15 mouse cellular contexts compared by ENCODE assay signal in genomic region chr13:63593469-63594050, GRCm38 (mm10). TPM values are rescaled to one million over a fixed set of nuclear protein-coding genes. Genes with fewer than 3 reads are reported as not detected.
DNase-seq lines count a peak whose midpoint lies in the region; ATAC-seq and TF ChIP-seq lines count a peak whose summit lies in the region.
"Had no signal": no experiment of that assay in that cellular context is flagged by ENCODE, and none has a peak within 500 bp of the region (broad histone marks: within the 10 kb centered on the region; RNA-seq: fewer than 3 reads in every experiment).

No protein-coding gene starts in this region.

- TF ChIP-seq CTCF in MEL (IDR thresholded peaks at IDR 0.05 in 2 of 3, conservative IDR thresholded peaks at IDR 0.05 in 1 of 3; ENCODE audit: control insufficient read depth in 1 of 3, insufficient read depth in 1 of 3, low read depth in 2 of 3, low read length in 3 of 3, poor library complexity in 1 of 3, severe bottlenecking in 1 of 3) = no peak
- no peak for TF ChIP-seq CTCF in gastrocnemius, adult 2 months (IDR thresholded peaks at IDR 0.05)

- 57% methylated on average over 13 of the region's 13 CpGs for WGBS in hindbrain, embryonic 10.5 days
- WGBS in hindbrain, embryonic 13.5 days = 55% methylated on average over 13 of the region's 13 CpGs

- H3K4me1 ChIP-seq in hindbrain, embryonic 10.5 days (replicated peaks) = peaks cover 20% of the 10 kb centered on the region
- 0 out of 2 replicates have a peak, but pooled peaks cover 5% of the 10 kb centered on the region for H3K4me1 ChIP-seq in hindbrain, embryonic 13.5 days (replicated peaks)
- H3K4me1 ChIP-seq in MEL (ENCODE audit: control insufficient read depth in 1 of 2, insufficient read depth in 2 of 2, low read length in 2 of 2) = no peaks in the 10 kb centered on the region
- H3K4me1 ChIP-seq: heart, embryonic 13.5 days had no signal

- no peaks in the 10 kb centered on the region for H3K79me2 ChIP-seq in MEL (ENCODE audit: control insufficient read depth, insufficient read depth, low read length, poor library complexity)

- TF ChIP-seq RAD21 in MEL (IDR thresholded peaks at IDR 0.05; ENCODE audit: low read depth, low read length) = no peak

- no peak overlapping the region for H3K9ac ChIP-seq in hindbrain, embryonic 13.5 days
- no peak overlapping the region for H3K9ac ChIP-seq in MEL (ENCODE audit: control insufficient read depth, low read depth, low read length, poor library complexity, severe bottlenecking)
- H3K9ac ChIP-seq: heart, embryonic 13.5 days had no signal

- no peak overlapping the region for H3K4me3 ChIP-seq in hindbrain, embryonic 10.5 days
- H3K4me3 ChIP-seq in hindbrain, embryonic 13.5 days = no peak overlapping the region
- H3K4me3 ChIP-seq in MEL (ENCODE audit: control insufficient read depth in 1 of 2, insufficient read depth in 1 of 2, low read depth in 2 of 2, low read length in 2 of 2) = no peak overlapping the region
- no peak overlapping the region for H3K4me3 ChIP-seq in gastrocnemius, adult 2 months
- H3K4me3 ChIP-seq: heart, embryonic 13.5 days; myocyte had no signal

- ATAC-seq in hindbrain, embryonic 13.5 days (ENCODE audit: low FRiP score) = no peak

- TF ChIP-seq POLR2A in MEL (IDR thresholded peaks at IDR 0.05; ENCODE audit: control insufficient read depth in 1 of 2, insufficient read depth in 1 of 2, low read depth in 1 of 2, low read length in 2 of 2, poor library complexity in 1 of 2) = no peak

- peak; percentile 27 for DNase-seq in hindbrain, embryonic 10.5 days (ENCODE audit: low spot score)
- DNase-seq in MEL (ENCODE audit: low read depth, low spot score) (no peak), adipocyte (ENCODE audit: low spot score) (no peak)
- peak; percentile 40 for DNase-seq in kidney, adult 18-20 months
- DNase-seq in kidney, postnatal 14 days = peak; percentile 63
- DNase-seq in gastrocnemius, adult 2 months = no peak
- DNase-seq: adrenal gland, adult 2 months; cerebellum, adult 2 months; heart, postnatal 4 days; liver; lung, adult 2 months; thymus, adult 2 months had no signal

- no peak for TF ChIP-seq EP300 in MEL (IDR thresholded peaks at IDR 0.05; ENCODE audit: low read depth in 1 of 2, low read length in 2 of 2)

- no peaks in the 10 kb centered on the region for H3K9me3 ChIP-seq in hindbrain, embryonic 10.5 days
- H3K9me3 ChIP-seq in hindbrain, embryonic 13.5 days = no peaks in the 10 kb centered on the region
- H3K9me3 ChIP-seq in MEL (replicated peaks; ENCODE audit: insufficient read depth, low read length) = no peaks in the 10 kb centered on the region
- H3K9me3 ChIP-seq: heart, embryonic 13.5 days had no signal

- H3K36me3 ChIP-seq in hindbrain, embryonic 10.5 days = no peaks in the 10 kb centered on the region
- H3K36me3 ChIP-seq in hindbrain, embryonic 13.5 days = no peaks in the 10 kb centered on the region
- H3K36me3 ChIP-seq in MEL (ENCODE audit: control insufficient read depth in 1 of 2, insufficient read depth in 2 of 2, low read length in 2 of 2) = no peaks in the 10 kb centered on the region
- H3K36me3 ChIP-seq: heart, embryonic 13.5 days had no signal

- peak overlapping the region; percentile 60 for H3K27ac ChIP-seq in hindbrain, embryonic 10.5 days
- H3K27ac ChIP-seq in hindbrain, embryonic 13.5 days = no peak overlapping the region
- H3K27ac ChIP-seq in MEL (ENCODE audit: control insufficient read depth, low read depth, low read length) = no peak overlapping the region
- no peak overlapping the region for H3K27ac ChIP-seq in gastrocnemius, adult 2 months
- H3K27ac ChIP-seq: heart, embryonic 13.5 days had no signal

- no peaks in the 10 kb centered on the region for H3K27me3 ChIP-seq in hindbrain, embryonic 10.5 days (ENCODE audit: insufficient read depth, poor library complexity, severe bottlenecking)
- 0 out of 2 replicates have a peak, but pooled peaks cover 3% of the 10 kb centered on the region for H3K27me3 ChIP-seq in hindbrain, embryonic 13.5 days
- peaks cover 5 to 12% of the 10 kb centered on the region in 2 experiments for H3K27me3 ChIP-seq in MEL (ENCODE audit: control insufficient read depth in 1 of 2, insufficient read depth in 2 of 2, low read length in 2 of 2)
- H3K27me3 ChIP-seq: heart, embryonic 13.5 days had no signal

- intact Hi-C loops in gastrocnemius, adult 2 months (cut with DNase I) = no loop called here

- H3K4me2 ChIP-seq in hindbrain, embryonic 13.5 days = no peak overlapping the region
- H3K4me2 ChIP-seq: heart, embryonic 13.5 days had no signal

TF ChIP-seq in MEL, 35 proteins besides CTCF, POLR2A, EP300 and RAD21:
- peak; percentile 25; the same call in 1 of the 2 replicates for TF ChIP-seq POLR2AphosphoS5 (IDR thresholded peaks at IDR 0.05; ENCODE audit: borderline replicate concordance, low read depth, low read length)
- TF ChIP-seq SIN3A (IDR thresholded peaks at IDR 0.05; ENCODE audit: low read length) = no peak

RNA-seq across cellular contexts. Expression of gene Ptch1, which starts 20.2 kb away (rescaled TPM):
- 21.8 and 22.1 TPM in 2 replicates for polyA plus RNA-seq in hindbrain, embryonic 10.5 days (2016; fragmentation: Nextera tagmentation; extraction: Ambion mirVana)
- 18.0 and 19.2 TPM in 2 replicates for polyA plus RNA-seq in hindbrain, embryonic 13.5 days (2015; fragmentation: Nextera tagmentation; extraction: Ambion mirVana)
- 7.5 and 9.4 TPM in 2 replicates for total RNA-seq in MEL (2012; rRNA removed)
- polyA plus RNA-seq in MEL (2012; ENCODE audit: insufficient read depth in 1 of 2, insufficient read length in 2 of 2, low read depth in 1 of 2, low replicate concordance in 2 of 2, missing spikeins in 1 of 2) = 10 to 100 TPM; 23.4 to 79.0 TPM
- total RNA-seq in gastrocnemius, adult 2 months (2021) = 10 to 100 TPM in 1 of 2 experiments, 1 to 10 TPM in 1; 8.0 to 13.0 TPM

Comparison
In these comparisons a context has a peak if more than half of its experiments do, and no peak if none do; other contexts are left out.
1. DNase-seq: peak in hindbrain, embryonic 10.5 days (single experiment), kidney, adult 18-20 months (single experiment) and kidney, postnatal 14 days (single experiment); none in MEL (single experiment), adipocyte (single experiment) and gastrocnemius, adult 2 months (single experiment).